Mouse (Mus musculus) ES-E14 (cell line): ENCODE measurements around the gene Cracr2b. TPM values are rescaled to one million over a fixed set of nuclear protein-coding genes. Genes with fewer than 3 reads are reported as not detected.
A peak's percentile ranks its signal among the peaks of the same experiment; 100 is the strongest.

Experiments used
- DNase-seq: peaks from one replicate; pipeline ENCODE4 v3.0.0-alpha.2; 2013; ENCODE audit warnings: low read depth, low spot score
- H3K27ac ChIP-seq: 2 replicates; pipeline ENCODE4 v1.5.1; 2012; ENCODE audit warnings: low read depth, mild to moderate bottlenecking, low read length, moderate library complexity, mixed read lengths; ENCODE audit not compliant: poor library complexity, insufficient read depth, severe bottlenecking
- H3K36me3 ChIP-seq: 2 replicates; pipeline ENCODE4 v1.6.1; 2012; ENCODE audit warnings: mild to moderate bottlenecking, low read length, moderate library complexity, mixed read lengths; ENCODE audit not compliant: control insufficient read depth, poor library complexity, insufficient read depth, severe bottlenecking
- H3K4me1 ChIP-seq, 2 experiments: fragments of 150-350 bp in 1 of 2; sonication (generic) in 1 of 2; 2 replicates each; pipeline ENCODE4 v1.6.1; 2012; ENCODE audit warnings: low read length in 2 of 2, mild to moderate bottlenecking in 1 of 2, mixed read lengths in 1 of 2; ENCODE audit not compliant: control insufficient read depth in 2 of 2, insufficient read depth in 2 of 2, poor library complexity in 1 of 2
- H3K4me3 ChIP-seq, 2 experiments: fragments of 150-350 bp in 1 of 2; sonication (generic) in 1 of 2; 2 replicates each; pipeline ENCODE4 v1.5.1; 2012; ENCODE audit warnings: low read length in 2 of 2, low read depth in 1 of 2, mild to moderate bottlenecking in 1 of 2, mixed read lengths in 1 of 2; ENCODE audit not compliant: insufficient read depth in 1 of 2, poor library complexity in 1 of 2, severe bottlenecking in 1 of 2
- H3K9ac ChIP-seq: 2 replicates; pipeline ENCODE4 v1.6.1; 2012; ENCODE audit warnings: low read depth, mild to moderate bottlenecking, low read length, mixed read lengths; ENCODE audit not compliant: poor library complexity, insufficient read depth, severe bottlenecking
- H3K9me3 ChIP-seq: fragments of 150-350 bp; sonication (generic); 2 replicates; pipeline ENCODE4 v1.6.1; 2012; ENCODE audit warnings: low read depth, mild to moderate bottlenecking, low read length; ENCODE audit not compliant: control insufficient read depth, insufficient read depth
- CHD2 ChIP-seq: IDR thresholded peaks from 2 replicates; pipeline ENCODE4 v1.6.1; 2014; ENCODE audit warnings: mild to moderate bottlenecking, low read depth, low read length, inconsistent platforms
- HCFC1 ChIP-seq: IDR thresholded peaks from 2 replicates; pipeline ENCODE4 v1.6.1; 2012; ENCODE audit warnings: low read length, inconsistent platforms, borderline replicate concordance; ENCODE audit not compliant: insufficient read depth
- MAFK ChIP-seq: IDR thresholded peaks from 2 replicates; pipeline ENCODE4 v1.6.1; 2014; ENCODE audit warnings: mild to moderate bottlenecking, low read depth, low read length, inconsistent platforms; ENCODE audit not compliant: insufficient read depth
- ZC3H11A ChIP-seq: IDR thresholded peaks from 2 replicates; pipeline ENCODE4 v1.6.1; 2012; ENCODE audit warnings: low read depth, mild to moderate bottlenecking, inconsistent platforms, low read length, borderline replicate concordance
- ZNF384 ChIP-seq: IDR thresholded peaks from 2 replicates; pipeline ENCODE4 v1.6.1; 2012; ENCODE audit warnings: low read depth, low read length, inconsistent platforms
- in situ Hi-C, 2 experiments: fragments of 600-800 bp; cut with MboI; formaldehyde crosslinking; loops; one replicate each; pipeline ENCODE4 v1.15.1; 2025; ENCODE audit warnings: low sequenced_read_pairs in 2 of 2, inconsistent platforms in 1 of 2; ENCODE audit not compliant: unreplicated experiment in 2 of 2
- total RNA-seq: library from RNA; depleted of rRNA; stranded (reverse); fragments of 300-350 nt; gene quantifications from 2 replicates; pipeline ENCODE4 v1.2.3, GENCODE M21; 2012

Cracr2b gene
- total RNA-seq, 1 experiment: 5.8 TPM

DNA sequence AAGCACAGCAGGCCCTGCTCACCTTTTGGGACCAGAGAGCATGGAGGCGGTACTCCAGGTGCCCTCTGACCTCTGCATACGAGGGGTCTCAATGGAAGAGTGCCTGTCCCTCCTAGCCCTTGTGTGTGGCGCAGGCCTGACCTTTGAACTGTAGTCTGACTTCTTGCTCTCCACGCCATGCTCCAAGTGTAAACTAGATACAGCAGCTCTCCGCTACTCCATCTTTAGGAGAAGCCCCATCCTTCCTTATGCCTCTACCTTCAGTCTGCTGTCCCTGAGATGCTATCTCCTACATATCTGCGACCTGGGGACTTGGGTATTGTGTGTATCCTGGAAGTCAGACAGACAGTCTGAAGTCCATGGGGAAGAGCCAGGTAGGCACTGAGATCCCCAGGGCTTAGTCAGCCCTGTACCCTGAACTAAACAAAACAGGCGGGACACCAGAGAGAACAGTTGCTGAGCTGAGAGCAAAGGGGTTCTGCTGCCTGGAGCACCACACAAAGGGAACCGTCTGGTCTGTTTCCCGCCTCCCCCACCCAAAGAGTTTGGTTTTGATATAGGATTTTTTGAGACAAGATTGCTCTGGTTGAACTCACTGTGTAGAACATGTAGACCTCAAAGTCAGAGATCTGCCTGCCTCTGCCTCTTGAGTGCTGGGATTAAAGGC is 24.9 kb upstream of the Cracr2b start:
- no peak for DNase-seq
- Histone ChIP-seq H3K27ac (no peak overlapping the region), H3K9ac (no peak overlapping the region), H3K4me3 (no peak overlapping the region), H3K36me3 (peaks cover 48% of the 10 kb centered on the region), H3K4me1 (peaks cover 4 to 26% of the 10 kb centered on the region in 2 experiments; a peak in 3 of 4 replicates), H3K9me3 (no peaks in the 10 kb centered on the region)
- no peak for TF ChIP-seq ZC3H11A
- TF ChIP-seq CHD2: no peak
- no peak for TF ChIP-seq MAFK
- in situ Hi-C loops: no loop called here

GRCm38 (mm10) chr7:141436523-141436892 is 24.4 kb upstream of the Cracr2b start:
- H3K9ac ChIP-seq: peak overlapping the region; percentile 81; the same call in 1 of the 2 replicates
- H3K36me3 ChIP-seq: peaks cover 50% of the 10 kb centered on the region
- peak overlapping the region in 1 of 2 experiments; percentile 80; a peak in 1 of 4 replicates for H3K4me3 ChIP-seq
- H3K4me1 ChIP-seq: peaks cover 4 to 27% of the 10 kb centered on the region in 2 experiments; a peak in 3 of 4 replicates
- no peak overlapping the region for H3K27ac ChIP-seq
- DNase-seq: no peak
- no peaks in the 10 kb centered on the region for H3K9me3 ChIP-seq
- TF ChIP-seq HCFC1 (no peak), CHD2 (no peak), ZNF384 (no peak), MAFK (no peak), ZC3H11A (no peak)
- in situ Hi-C loops: no loop called here

- in situ Hi-C loops: no loop called here
- DNase-seq: no peak
- no peak for TF ChIP-seq CHD2
- TF ChIP-seq HCFC1: peak; percentile 49; the same call in 1 of the 2 replicates
- TF ChIP-seq ZC3H11A: 0 out of 2 replicates have a peak, but pooled peaks have one; percentile 4
- Histone ChIP-seq H3K9ac (peak within 1 kb of the TSS; percentile 81), H3K27ac (peak within 1 kb of the TSS; percentile 28; the same call in 1 of the 2 replicates), H3K4me3 (peak within 1 kb of the TSS; percentile 80 to 82), H3K36me3 (peaks cover 54% of the 10 kb centered on the region), H3K9me3 (no peaks in the 10 kb centered on the region), H3K4me1 (peaks cover 4 to 32% of the 10 kb centered on the region in 2 experiments; a peak in 3 of 4 replicates)
Observed at GRCm38 (mm10) chr7:141437178-141438120, 23.4 kb upstream of the Cracr2b start, which contains the start of gene Slc25a22. TSS of gene Slc25a22 (minus strand) at chr7:141437892.

- no peak for DNase-seq
- peaks cover 4 to 36% of the 10 kb centered on the region in 2 experiments; a peak in 3 of 4 replicates for H3K4me1 ChIP-seq
- in situ Hi-C loops: no loop called here
- peaks cover 55% of the 10 kb centered on the region for H3K36me3 ChIP-seq
- H3K9me3 ChIP-seq: no peaks in the 10 kb centered on the region
- no peak overlapping the region for H3K4me3 ChIP-seq
- no peak for TF ChIP-seq ZC3H11A
- no peak for TF ChIP-seq CHD2
- TF ChIP-seq HCFC1: no peak
- no peak for TF ChIP-seq MAFK
- TF ChIP-seq ZNF384: no peak
- H3K27ac ChIP-seq: no peak overlapping the region
- H3K9ac ChIP-seq: no peak overlapping the region
Observed at GRCm38 (mm10) chr7:141438201-141438968, 22.5 kb upstream of the Cracr2b start.
